Mouse (Mus musculus): ENCODE measurements around the gene Rcsd1. TPM values are rescaled to one million over a fixed set of nuclear protein-coding genes. Genes with fewer than 3 reads are reported as not detected.

Gene Rcsd1
- polyA plus RNA-seq, 1 experiment from 2014 or later = 15.0 TPM

DNA sequence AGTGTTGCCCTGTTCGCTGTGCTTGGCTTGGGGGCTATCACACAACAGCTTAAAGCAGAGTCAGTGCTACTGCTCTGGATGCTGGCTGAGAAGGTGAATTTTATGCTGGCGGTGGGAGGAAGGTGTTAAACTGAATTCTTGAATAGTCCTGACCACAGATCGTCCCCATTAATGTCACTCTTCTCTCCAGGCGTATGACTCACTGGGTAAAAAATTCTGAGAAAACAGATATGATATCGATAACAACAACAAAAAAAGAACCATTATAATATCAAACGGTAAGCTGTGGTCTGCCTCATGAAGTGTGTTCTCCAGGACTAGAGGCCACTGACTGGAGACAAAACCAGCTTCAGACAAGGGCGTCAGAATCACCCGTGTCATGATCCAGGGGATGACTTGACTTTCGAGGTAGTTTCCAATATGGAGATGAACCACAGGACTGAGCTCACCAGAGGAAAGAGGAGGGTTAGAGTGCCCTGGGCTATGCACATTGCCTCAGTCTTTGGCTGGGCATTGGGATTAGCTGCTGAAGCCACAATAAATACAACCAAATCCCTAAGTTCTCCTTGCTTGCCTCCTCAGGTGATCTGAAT, 13.1 kb upstream of the Rcsd1 start:
- DNase-seq (no peak), ATAC-seq (no peak)
- no peak overlapping the region for H3K4me2 ChIP-seq (ENCODE audit: low read depth, low read length)
- no peak overlapping the region for H3K4me3 ChIP-seq (ENCODE audit: low read depth, low read length)
- TF ChIP-seq CTCF (IDR thresholded peaks at IDR 0.05; ENCODE audit: low read depth) = no peak
- no peak for TF ChIP-seq EP300 (IDR thresholded peaks at IDR 0.05; ENCODE audit: low read depth)
- no peaks in the 10 kb centered on the region for H3K9me3 ChIP-seq (ENCODE audit: low read length)
- H3K4me1 ChIP-seq (ENCODE audit: insufficient read depth) = peaks cover 16% of the 10 kb centered on the region
- no peak overlapping the region for H3K9ac ChIP-seq (replicated peaks)
- no peaks in the 10 kb centered on the region for H3K27me3 ChIP-seq (ENCODE audit: insufficient read depth, low read length)
- H3K27ac ChIP-seq (ENCODE audit: low read depth) = no peak overlapping the region
- 70% methylated on average over 9 of the region's 9 CpGs for WGBS (ENCODE audit: insufficient replicate concordance)
- no peaks in the 10 kb centered on the region for H3K36me3 ChIP-seq (replicated peaks; ENCODE audit: insufficient read depth, low read length)

DNA sequence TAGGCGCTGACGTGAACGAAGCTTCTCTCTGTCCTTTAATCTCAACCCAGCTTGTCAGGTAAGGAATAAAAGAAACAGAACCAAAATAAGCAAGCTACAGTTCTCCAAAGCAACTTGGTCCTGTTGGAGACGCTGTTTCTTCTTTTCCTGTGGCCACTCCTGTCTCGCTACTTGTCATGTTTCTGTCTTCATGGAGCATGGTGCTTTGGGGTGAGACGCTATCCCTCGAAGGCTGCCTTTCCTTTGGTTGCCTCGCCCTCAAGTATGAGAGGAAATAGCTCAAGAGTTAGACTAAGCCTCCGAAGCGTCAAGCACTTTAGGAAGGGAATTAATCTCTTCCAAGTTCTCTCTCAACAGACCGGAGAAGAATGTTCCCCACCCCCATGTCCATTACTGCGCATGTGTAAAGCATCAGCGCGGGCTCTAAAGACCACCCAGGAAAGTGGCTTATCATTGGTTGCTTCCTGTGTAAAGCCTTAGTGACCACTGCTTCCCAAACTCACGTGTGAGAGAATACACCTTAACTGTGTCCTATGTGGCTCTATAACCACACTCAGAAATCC, 9.1 kb upstream of the Rcsd1 start:
- peak overlapping the region; percentile 95 for H3K27ac ChIP-seq (ENCODE audit: low read depth)
- H3K9me3 ChIP-seq (ENCODE audit: low read length) = no peaks in the 10 kb centered on the region
- WGBS (ENCODE audit: insufficient replicate concordance) = 24% methylated on average over 15 of the region's 15 CpGs
- ATAC-seq = no peak
- H3K4me1 ChIP-seq (ENCODE audit: insufficient read depth) = peaks cover 17% of the 10 kb centered on the region
- no peak for DNase-seq
- peak overlapping the region; percentile 9 for H3K4me3 ChIP-seq (ENCODE audit: low read depth, low read length)
- TF ChIP-seq CTCF (IDR thresholded peaks at IDR 0.05; ENCODE audit: low read depth) = no peak
- no peak for TF ChIP-seq EP300 (IDR thresholded peaks at IDR 0.05; ENCODE audit: low read depth)
- H3K4me2 ChIP-seq (ENCODE audit: low read depth, low read length) = peak overlapping the region; percentile 58
- H3K36me3 ChIP-seq (replicated peaks; ENCODE audit: insufficient read depth, low read length) = no peaks in the 10 kb centered on the region
- no peaks in the 10 kb centered on the region for H3K27me3 ChIP-seq (ENCODE audit: insufficient read depth, low read length)
- H3K9ac ChIP-seq (replicated peaks) = 0 out of 2 replicates have a peak overlapping the region, but pooled peaks have one; percentile 34

DNA sequence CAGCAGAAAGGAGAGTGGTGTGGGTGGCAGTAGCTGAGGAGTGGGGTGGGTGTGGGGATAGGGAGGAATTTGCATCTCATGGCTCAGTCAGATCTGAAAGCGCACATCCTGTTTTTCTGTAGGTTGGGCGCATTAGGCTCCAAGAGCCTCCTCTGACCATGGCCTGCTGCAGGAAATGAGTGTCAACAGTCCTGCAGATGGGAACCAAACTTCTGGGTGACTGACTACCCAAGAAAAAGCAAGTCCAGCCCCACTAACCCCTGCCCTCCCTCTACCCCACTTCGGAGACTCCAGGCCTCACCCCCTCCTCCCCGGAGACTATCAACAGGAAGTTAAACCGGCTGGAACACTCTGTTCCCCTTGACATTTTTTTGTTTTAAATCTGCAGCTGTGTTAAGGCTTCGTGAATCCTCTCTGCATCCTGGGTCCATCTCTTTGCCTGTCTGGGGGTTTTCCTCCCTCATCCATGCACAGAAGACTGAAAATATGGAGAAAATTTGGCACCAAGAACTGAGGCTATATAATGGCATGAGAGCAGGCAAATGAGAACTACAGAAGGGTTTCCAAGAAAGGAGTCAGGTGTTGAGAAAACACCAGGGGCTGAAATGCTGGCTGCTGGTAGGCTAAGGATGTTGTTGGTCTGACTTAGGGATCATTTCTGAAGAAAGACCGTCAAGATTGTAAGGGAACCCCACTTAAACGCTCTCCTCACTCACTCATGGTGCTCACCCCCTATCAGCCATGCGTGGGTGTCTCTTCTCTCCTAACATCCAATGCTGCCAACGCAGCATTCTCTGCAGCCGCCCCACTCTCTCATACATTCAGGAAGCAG, 8.4 kb upstream of the Rcsd1 start:
- Histone ChIP-seq H3K4me2 (ENCODE audit: low read depth, low read length) (peak overlapping the region; percentile 58), H3K4me3 (ENCODE audit: low read depth, low read length) (peak overlapping the region; percentile 9), H3K9me3 (ENCODE audit: low read length) (no peaks in the 10 kb centered on the region), H3K27ac (ENCODE audit: low read depth) (peak overlapping the region; percentile 95), H3K9ac (replicated peaks) (0 out of 2 replicates have a peak overlapping the region, but pooled peaks have one; percentile 34), H3K27me3 (ENCODE audit: insufficient read depth, low read length) (no peaks in the 10 kb centered on the region), H3K4me1 (ENCODE audit: insufficient read depth) (peaks cover 17% of the 10 kb centered on the region), H3K36me3 (replicated peaks; ENCODE audit: insufficient read depth, low read length) (no peaks in the 10 kb centered on the region)
- peak; percentile 88 for ATAC-seq
- TF ChIP-seq CTCF (IDR thresholded peaks at IDR 0.05; ENCODE audit: low read depth) (no peak), EP300 (IDR thresholded peaks at IDR 0.05; ENCODE audit: low read depth) (peak; percentile 88)
- peak; percentile 66 for DNase-seq
- WGBS (ENCODE audit: insufficient replicate concordance) = 17% methylated on average over 11 of the region's 11 CpGs

DNA sequence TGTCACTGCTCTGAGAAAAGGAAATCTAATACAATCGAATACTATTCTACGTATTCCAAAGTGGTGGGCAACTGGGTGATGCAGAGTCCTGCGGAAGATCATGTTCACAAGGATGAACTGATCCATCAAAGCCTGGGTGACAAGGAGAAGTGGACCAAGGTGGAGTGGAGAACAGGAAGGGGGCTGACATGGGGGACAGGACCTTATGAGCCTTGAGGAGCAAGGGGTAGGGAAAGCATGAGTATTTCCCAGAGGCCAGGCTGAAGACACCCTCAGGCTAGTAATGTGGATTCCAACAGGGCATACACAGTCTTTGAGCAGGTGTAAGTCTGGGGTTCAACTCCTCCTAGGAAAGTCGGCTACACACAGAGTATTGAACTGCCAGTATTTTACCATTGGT, 6.9 kb upstream of the Rcsd1 start:
- Histone ChIP-seq H3K27ac (ENCODE audit: low read depth) (0 out of 2 replicates have a peak overlapping the region, but pooled peaks have one; percentile 95), H3K27me3 (ENCODE audit: insufficient read depth, low read length) (no peaks in the 10 kb centered on the region), H3K9ac (replicated peaks) (no peak overlapping the region), H3K4me1 (ENCODE audit: insufficient read depth) (peaks cover 17% of the 10 kb centered on the region), H3K9me3 (ENCODE audit: low read length) (no peaks in the 10 kb centered on the region), H3K36me3 (replicated peaks; ENCODE audit: insufficient read depth, low read length) (no peaks in the 10 kb centered on the region), H3K4me3 (ENCODE audit: low read depth, low read length) (no peak overlapping the region), H3K4me2 (ENCODE audit: low read depth, low read length) (no peak overlapping the region)
- ATAC-seq (no peak), DNase-seq (no peak)
- WGBS (ENCODE audit: insufficient replicate concordance) = 80% methylated on average over 4 of the region's 4 CpGs
- TF ChIP-seq EP300 (IDR thresholded peaks at IDR 0.05; ENCODE audit: low read depth) (no peak), CTCF (IDR thresholded peaks at IDR 0.05; ENCODE audit: low read depth) (no peak)

DNA sequence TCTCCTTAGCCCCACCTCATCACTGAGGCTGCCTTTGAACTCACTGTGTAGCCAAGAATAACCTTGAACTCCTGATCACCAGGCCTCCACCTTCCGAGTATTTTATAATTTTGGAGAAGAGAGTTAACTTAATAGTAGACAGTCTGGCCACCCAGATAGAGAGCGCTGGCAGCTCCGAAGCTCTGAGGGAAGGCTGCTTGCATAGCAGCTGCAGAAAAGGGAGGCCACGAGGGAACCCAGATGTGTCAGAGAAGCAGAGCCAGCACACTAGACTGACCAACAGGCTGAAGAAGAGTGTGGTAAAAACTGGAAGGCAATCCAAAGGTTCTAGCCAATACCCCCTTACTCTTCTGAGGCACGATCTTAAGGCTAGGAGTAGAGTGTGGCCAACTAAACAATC, 4.2 kb upstream of the Rcsd1 start:
- H3K27ac ChIP-seq (ENCODE audit: low read depth) = no peak overlapping the region
- TF ChIP-seq EP300 (IDR thresholded peaks at IDR 0.05; ENCODE audit: low read depth) (no peak), CTCF (IDR thresholded peaks at IDR 0.05; ENCODE audit: low read depth) (no peak)

GRCm38 (mm10) chr1:165711914-165712313, 2.4 kb upstream of the Rcsd1 start:
- TF ChIP-seq EP300 (IDR thresholded peaks at IDR 0.05; ENCODE audit: low read depth) (no peak), CTCF (IDR thresholded peaks at IDR 0.05; ENCODE audit: low read depth) (no peak)
- no peak for DNase-seq

More for the DNA sequence above, 4.2 kb upstream of the Rcsd1 start:
- ATAC-seq (no peak), DNase-seq (no peak)
- Histone ChIP-seq H3K4me2 (ENCODE audit: low read depth, low read length) (no peak overlapping the region), H3K36me3 (replicated peaks; ENCODE audit: insufficient read depth, low read length) (no peaks in the 10 kb centered on the region), H3K4me3 (ENCODE audit: low read depth, low read length) (no peak overlapping the region), H3K4me1 (ENCODE audit: insufficient read depth) (peaks cover 31% of the 10 kb centered on the region), H3K9me3 (ENCODE audit: low read length) (no peaks in the 10 kb centered on the region), H3K27me3 (ENCODE audit: insufficient read depth, low read length) (no peaks in the 10 kb centered on the region), H3K9ac (replicated peaks) (no peak overlapping the region)
- WGBS (ENCODE audit: insufficient replicate concordance) = 74% methylated on average over 5 of the region's 5 CpGs

More at GRCm38 (mm10) chr1:165711914-165712313, 2.4 kb upstream of the Rcsd1 start:
- no peak for ATAC-seq
- peaks cover 4% of the 10 kb centered on the region; the same call in 1 of the 2 replicates for H3K27me3 ChIP-seq (ENCODE audit: insufficient read depth, low read length)
- no peak overlapping the region for H3K9ac ChIP-seq (replicated peaks)
- no peak overlapping the region for H3K27ac ChIP-seq (ENCODE audit: low read depth)
- 51% methylated on average over 5 of the region's 5 CpGs for WGBS (ENCODE audit: insufficient replicate concordance)
- H3K4me3 ChIP-seq (ENCODE audit: low read depth, low read length) = no peak overlapping the region
- H3K4me1 ChIP-seq (ENCODE audit: insufficient read depth) = peaks cover 28% of the 10 kb centered on the region
- H3K36me3 ChIP-seq (replicated peaks; ENCODE audit: insufficient read depth, low read length) = no peaks in the 10 kb centered on the region
- no peaks in the 10 kb centered on the region for H3K9me3 ChIP-seq (ENCODE audit: low read length)
- no peak overlapping the region for H3K4me2 ChIP-seq (ENCODE audit: low read depth, low read length)

All from liver, postnatal 0 days (tissue).